Mouse (Mus musculus): Measurements from ENCODE around the gene Pigh.

The Pigh gene

GRCm38 (mm10) chr12:79066431-79066830, 23.0 kb downstream of the Pigh start:
- no peak for DNase-seq (ENCODE audit: low spot score)

DNA sequence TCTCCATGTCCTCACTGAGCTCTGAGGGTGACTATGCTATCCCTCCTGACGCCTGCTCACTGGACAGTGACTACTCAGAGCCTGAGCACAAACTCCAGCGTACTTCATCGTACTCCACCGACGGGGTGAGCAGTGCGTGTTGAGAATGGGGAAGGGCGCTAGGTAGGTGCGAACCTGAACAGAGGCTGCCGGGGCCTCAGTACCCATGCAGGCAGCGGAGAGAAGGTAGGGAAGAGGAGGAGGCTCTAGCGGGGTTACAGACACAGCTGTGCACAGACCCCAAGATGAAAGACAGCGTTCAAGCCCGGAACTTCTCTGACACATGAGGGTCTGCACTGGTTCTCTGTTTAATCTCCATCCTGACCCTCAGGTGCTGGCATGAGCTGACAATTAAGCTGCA, 25.0 kb downstream of the Pigh start:
- DNase-seq (ENCODE audit: low spot score), result no peak

DNA sequence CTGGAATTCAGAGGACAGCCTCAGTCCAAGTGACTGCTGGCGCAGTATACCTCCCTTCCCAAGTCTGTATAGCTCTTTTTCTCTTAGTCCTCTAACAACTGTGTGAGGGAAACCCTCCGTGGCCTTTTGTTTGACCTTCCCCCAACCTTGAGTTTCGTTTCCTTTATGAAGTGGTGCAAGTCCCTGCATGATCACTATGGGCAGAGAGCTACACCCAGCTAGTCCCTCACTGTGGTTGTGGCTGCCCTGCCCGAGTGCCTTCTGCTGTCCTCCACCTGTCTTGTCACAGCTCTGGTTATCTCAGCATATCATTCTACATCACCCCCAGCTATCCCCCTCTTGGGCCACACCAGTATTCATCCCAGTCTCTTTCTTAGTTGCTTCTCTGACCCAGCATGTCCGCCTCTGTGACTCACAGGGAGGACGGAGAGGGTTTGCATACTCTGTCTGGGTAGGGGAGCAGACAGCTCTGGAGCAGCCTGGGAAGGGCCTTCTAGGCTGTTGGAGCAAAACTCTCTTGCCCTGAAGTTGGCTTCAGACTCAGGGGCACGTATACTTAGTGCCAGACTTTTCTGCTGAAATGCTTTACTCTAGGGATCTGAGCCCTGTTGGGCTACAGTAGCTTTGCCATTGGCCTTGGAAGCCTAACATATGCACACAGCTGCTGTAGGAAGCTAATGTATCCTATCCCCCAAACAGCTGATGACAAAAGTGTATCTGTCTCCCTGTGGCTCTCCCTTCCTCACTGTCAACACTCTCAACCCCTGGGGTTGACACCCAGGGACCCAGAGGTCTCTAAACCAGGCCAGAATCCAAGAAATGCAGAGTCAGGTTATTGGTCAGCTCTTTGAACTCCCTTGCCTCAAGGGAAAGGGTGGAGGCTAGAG, 28.4 kb downstream of the Pigh start:
- no peak for DNase-seq (ENCODE audit: low spot score)

- DNase-seq (ENCODE audit: low spot score), result no peak
These were observed 29.3 kb downstream of the Pigh start for GRCm38 (mm10) chr12:79060134-79060533.

DNA sequence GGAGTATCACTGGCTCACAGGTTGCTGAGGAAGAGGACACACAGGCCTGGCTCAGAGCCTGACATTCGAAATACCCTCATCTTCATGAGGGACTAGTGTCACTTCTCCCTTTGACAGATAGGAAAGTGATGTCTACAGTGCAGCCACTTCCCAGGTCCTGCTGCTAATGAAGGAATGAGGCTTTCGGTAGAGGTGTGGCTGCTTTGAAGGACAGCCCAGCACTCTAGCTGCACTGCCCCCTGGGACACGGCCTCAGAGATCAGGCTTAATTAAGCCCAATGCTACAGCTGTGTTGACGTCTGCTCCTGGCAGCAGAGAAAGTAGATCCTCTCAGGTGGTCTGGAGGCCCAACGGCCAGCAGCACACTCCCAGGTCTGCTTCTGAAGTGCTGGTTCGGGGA, 29.9 kb downstream of the Pigh start:
- DNase-seq (ENCODE audit: low spot score), result no peak

- DNase-seq (ENCODE audit: low spot score), result no peak
These were observed 34.2 kb downstream of the Pigh start for GRCm38 (mm10) chr12:79055276-79055675.

- no peak for DNase-seq (ENCODE audit: low spot score)
These were observed 37.4 kb downstream of the Pigh start for GRCm38 (mm10) chr12:79052073-79052472.

DNA sequence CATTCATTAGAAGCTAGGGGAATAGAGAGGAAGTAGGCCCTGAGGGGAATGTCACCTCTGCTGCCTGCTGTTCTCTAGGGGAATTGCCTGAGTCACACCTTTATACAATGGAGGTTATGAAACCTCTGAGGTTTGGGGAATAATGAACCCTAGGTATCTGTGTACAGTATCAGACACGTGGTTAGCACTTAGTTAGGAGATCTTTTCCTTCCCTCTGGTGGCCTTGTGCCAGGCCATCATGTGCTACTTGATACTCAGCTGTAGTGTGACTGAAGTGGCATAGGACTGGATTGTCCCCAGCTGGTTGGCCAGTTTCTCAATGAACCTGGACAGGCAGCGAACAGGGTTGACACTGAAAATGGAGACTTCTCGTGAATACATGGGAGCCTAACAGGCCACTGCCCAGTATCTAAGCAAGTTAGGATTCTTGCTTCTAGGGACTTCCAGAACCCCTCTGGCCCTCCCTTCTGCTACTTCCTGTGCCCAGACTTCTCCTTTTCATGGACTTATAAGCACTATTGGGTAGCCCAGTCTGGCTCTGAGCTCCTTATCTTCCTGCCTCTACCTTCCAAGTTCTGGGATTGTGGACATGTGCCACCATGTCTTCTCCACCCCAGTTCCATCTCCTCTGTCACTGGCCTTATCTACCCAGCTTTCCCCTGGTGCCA, 38.8 kb downstream of the Pigh start:
- DNase-seq (ENCODE audit: low spot score), result no peak

GRCm38 (mm10) chr12:79049807-79050206, 39.6 kb downstream of the Pigh start:
- DNase-seq (ENCODE audit: low spot score), result no peak

DNA sequence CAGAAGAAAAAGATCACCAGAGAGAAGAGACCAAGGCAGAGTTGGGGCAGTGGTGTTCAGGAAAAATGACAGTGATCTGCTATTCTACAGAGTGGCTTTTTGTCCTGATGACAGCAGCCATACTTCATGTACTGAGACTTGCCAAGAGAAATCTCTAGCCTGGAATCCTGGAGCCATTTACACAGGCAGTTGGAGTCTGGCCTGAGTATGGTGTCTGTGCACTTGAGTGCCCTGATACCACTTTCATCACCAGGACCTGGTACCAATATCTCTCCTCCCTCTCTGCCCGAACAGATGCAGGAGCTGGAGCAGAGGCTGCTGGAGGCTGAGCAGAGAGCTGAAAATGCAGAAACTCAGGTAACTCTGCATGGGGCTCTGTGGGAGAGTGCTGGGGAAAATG, 40.6 kb downstream of the Pigh start:
- no peak for DNase-seq (ENCODE audit: low spot score)

DNA sequence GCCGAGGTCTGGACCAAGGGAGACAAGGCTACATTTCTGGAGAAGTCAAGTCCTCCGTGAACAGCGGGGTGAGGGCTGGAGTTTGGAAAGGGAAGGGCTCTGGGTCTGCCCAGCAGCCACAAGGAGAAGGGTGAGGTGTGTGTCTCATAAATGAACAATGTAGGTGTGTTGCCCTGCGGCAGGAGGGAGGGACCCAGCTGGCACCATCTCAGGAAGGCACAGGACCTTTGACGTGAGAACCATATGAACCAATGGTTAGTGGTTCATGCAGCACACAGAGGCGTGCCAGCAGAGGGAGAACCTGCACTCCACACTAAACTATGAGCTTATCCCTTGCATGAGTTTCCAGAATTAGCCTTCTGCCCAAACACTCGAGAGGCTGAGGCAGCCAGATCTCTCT, 42.2 kb downstream of the Pigh start:
- no peak for DNase-seq (ENCODE audit: low spot score)

DNA sequence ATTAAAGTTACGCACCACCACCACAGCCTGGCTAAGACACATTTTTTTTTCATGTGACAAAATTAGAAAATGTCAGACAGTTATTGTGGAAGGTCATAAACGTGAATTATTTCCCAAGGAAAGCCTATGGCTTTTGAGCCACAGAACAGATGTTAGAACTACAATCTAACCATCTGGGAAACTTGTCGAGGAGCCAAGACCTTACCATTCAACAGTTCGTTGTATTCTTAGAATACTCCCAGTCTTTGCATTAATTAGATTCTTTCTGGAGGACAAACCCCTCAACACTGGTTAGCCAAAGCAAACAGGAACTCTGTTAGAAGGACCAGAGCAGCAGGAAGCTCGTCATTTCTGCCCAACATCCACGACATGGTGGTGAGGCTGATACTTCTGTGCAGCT, 43.3 kb downstream of the Pigh start:
- no peak for DNase-seq (ENCODE audit: low spot score)

DNA sequence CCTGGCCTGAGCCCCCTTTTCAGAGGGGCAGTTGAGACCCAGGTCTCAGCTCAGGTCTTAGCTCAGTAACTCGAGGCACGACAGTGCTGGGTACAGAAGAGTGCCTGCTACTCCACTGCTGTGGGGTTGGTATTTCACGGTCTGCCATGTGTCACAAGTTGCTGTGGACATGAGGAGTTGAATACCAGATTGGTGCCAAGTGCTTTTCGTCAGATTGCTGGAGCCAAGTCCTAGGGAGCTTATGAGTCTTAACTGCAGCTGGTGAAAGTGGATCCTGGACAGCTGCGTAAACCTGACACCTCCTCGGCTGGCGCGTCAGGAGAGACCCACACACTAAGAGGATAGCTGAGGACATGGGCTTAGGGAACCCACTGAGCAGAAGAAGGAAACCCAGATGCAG, 44.8 kb downstream of the Pigh start:
- no peak for DNase-seq (ENCODE audit: low spot score)

DNA sequence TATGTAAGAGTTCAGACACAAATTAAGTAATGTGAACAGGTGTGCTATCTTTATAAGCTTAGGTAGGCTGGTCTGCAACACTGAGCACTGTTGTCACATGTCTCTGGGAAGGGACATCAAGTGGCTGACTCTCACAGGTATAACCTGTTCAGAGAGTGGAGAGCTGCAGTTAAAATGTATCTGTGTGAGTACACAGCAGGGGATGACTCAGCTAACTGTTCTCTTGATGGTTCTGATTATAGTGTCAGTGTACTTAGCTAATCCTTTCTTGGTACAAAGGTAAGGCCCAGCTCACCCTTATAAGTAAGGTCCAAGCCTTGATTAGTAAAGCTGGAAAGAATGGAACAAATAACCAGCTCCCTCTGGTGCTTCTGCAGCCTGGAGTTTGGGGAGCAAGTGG, 48.0 kb downstream of the Pigh start:
- DNase-seq (ENCODE audit: low spot score), result no peak

DNA sequence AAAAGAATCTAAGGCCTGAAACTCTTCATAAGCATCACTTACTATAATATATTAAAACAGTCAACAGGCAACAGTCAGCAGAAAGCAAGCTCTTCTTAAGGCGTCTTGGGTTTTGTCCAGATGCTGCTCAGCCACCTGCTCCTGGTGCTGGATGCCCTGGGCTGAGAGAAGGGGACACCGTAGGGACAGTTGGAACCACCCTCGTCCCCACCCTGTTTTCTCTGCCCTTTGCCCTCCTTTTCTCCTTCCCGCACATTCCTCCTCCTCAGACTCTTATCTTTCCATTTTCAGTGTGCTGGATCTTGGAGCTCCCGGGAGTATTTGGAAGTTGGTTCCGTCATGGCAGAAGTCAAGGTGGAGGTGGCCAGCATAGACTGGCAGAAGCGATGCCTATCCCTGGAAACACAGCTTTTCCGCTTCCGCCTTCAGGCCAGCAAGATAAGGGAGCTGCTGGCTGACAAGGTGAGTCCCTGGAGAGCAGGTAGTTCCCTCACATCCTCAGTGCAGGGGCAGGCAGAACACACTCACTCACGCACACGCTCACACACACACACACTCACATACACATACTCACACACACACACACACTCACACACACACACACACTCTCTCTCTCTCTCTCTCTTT, 49.1 kb downstream of the Pigh start:
- DNase-seq (ENCODE audit: low spot score), result no peak

DNA sequence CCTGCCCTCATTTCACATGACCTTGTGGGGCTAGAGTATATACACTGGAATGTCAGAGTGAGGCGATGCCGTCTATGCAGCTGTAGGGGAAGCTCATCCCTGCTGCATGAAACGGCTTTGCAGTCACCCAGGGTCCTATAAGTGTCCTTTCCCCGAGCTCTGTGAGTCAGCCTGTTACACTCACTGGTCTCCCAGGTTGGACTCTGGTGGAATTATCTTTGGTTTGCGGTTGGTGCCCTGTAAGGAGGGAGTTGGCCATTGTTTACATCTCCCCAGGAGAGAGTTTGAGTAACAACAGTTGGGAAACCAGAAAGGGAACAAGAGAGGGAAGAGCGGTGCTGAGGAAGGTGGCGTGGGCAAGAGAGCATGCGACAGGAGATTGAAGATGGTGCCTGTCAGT, 49.7 kb downstream of the Pigh start:
- DNase-seq (ENCODE audit: low spot score), result no peak

DNA sequence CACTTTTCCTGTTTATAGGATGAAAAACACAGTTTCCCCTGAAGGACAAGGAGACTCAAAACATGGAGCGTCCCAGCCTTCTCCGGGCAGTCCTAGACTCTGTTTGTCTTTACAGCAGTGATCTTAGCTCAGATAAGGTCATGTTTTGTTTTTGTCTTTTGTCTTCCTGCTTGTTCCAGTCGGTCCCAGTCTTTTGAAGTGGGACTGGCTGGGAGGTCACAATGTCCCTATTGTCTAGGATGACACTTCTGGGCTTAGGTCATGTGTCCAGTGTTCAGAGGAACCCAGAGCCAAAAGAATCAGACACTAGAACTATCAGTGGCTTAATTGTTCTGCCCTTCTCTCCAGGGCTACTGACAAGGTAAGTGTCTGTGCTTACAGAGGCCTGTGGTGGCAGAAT, 54.1 kb downstream of the Pigh start:
- peak; percentile 33 for DNase-seq (ENCODE audit: low spot score)

- no peak for DNase-seq (ENCODE audit: low spot score)
These were observed 55.1 kb downstream of the Pigh start for GRCm38 (mm10) chr12:79034331-79034730.

Data from layer of hippocampus, adult 11-12 months (tissue).